Mouse (Mus musculus) liver, embryonic 16.5 days (tissue): ENCODE results near the gene Fkbp2. TPM values are rescaled to one million over a fixed set of nuclear protein-coding genes. Genes with fewer than 3 reads are reported as not detected.

Source experiments
- ATAC-seq: fragments of 200-750 bp; cut with Nextera tagmentation; 2 replicates; pipeline ENCODE4 v1.8.0; 2017; ENCODE audit warnings: low read depth, mild to moderate bottlenecking, moderate number of reproducible peaks, moderate library complexity
- H3K27ac ChIP-seq: fragments of 300-500 bp; sonication (generic); 2 replicates; pipeline ENCODE4 v1.5.1; 2014; ENCODE audit warnings: mild to moderate bottlenecking, low read length
- H3K27me3 ChIP-seq: fragments of 300-500 bp; sonication (generic); 2 replicates; pipeline ENCODE4 v1.6.1; 2014; ENCODE audit warnings: low read depth, low read length, mixed read lengths; ENCODE audit not compliant: control insufficient read depth, insufficient read depth
- H3K36me3 ChIP-seq: fragments of 300-500 bp; sonication (generic); 2 replicates; pipeline ENCODE4 v1.6.1; 2014; ENCODE audit warnings: mild to moderate bottlenecking; ENCODE audit not compliant: control insufficient read depth, insufficient read depth
- H3K4me1 ChIP-seq: fragments of 300-500 bp; sonication (generic); 2 replicates; pipeline ENCODE4 v1.6.1; 2014; ENCODE audit warnings: low read depth, low read length, mixed read lengths; ENCODE audit not compliant: control insufficient read depth
- H3K4me2 ChIP-seq: fragments of 300-500 bp; sonication (generic); 2 replicates; pipeline ENCODE4 v1.6.1; 2014; ENCODE audit warnings: low read depth, low read length, mixed read lengths
- H3K4me3 ChIP-seq: fragments of 300-500 bp; sonication (generic); 2 replicates; pipeline ENCODE4 v1.5.1; 2014; ENCODE audit warnings: low read depth, mild to moderate bottlenecking, low read length
- H3K9ac ChIP-seq: fragments of 300-500 bp; sonication (generic); 2 replicates; pipeline ENCODE4 v1.6.1; 2014; ENCODE audit warnings: low read depth, low read length
- H3K9me3 ChIP-seq: fragments of 300-500 bp; sonication (generic); replicated peaks from 2 replicates; pipeline ENCODE4 v1.6.1; 2016; ENCODE audit warnings: low read length; ENCODE audit not compliant: control insufficient read depth
- WGBS: fragments of 180-500 bp; shearing (Covaris S2); extraction: QIAGEN DNeasy Blood & Tissue Kit; methylation state at CpG from one replicate; pipeline ENCODE4 v1.1.7; 2014; ENCODE audit not compliant: insufficient replicate concordance; 5-methylcytosine and 5-hydroxymethylcytosine counted together
- polyA plus RNA-seq: library from polyadenylated mRNA; unstranded; fragments of >200 nt; fragmentation: Nextera tagmentation; extraction: Ambion mirVana; gene quantifications from 2 replicates; pipeline ENCODE4 v1.2.1, GENCODE M21; 2015

The Fkbp2 gene
- 91.1 and 101 TPM in 2 replicates for polyA plus RNA-seq

DNA sequence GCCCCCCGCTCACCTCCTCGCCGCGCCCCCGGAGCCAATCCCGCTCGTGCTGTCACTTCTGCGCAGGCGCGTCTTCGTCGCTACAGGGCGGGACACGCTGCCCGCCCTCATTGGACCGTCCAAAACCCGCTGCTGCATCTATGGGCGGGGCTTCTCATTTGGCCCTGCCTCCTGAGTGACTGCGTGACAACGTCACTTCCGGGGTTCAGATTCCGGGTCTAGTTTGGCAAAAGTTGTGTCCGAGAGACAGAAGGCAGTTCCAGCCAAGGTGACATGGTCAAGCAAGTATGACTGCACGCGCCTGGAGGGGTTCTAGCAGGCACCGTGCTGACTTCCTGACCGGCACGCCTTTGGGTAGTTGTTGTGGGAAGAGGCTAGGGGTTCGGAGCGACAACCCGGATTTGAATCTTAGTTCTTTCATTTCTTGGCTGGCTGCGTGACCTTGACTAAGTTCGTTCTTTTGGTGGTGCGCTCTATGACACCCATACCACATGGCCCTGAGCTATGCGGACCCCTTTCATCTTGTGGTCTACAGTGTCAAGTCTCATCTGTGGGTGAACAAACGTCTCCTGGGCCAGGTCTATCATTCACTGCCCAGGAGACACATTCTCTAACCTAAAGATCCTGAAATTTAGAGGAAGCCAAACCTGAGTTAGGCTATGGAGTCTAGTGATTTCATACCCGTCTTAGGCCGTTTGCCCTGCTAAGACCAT is at the start of gene Fkbp2:
Gene Fkbp2, minus strand, starts transcription at position 121 of the 713 bp plus-strand sequence.
- peak within 1 kb of the TSS; percentile 88 for H3K4me3 ChIP-seq
- H3K36me3 ChIP-seq, result peaks cover 9% of the 10 kb centered on the region
- peaks cover 51% of the 10 kb centered on the region for H3K4me1 ChIP-seq
- H3K27me3 ChIP-seq, result no peaks in the 10 kb centered on the region
- H3K27ac ChIP-seq, result peak within 1 kb of the TSS; percentile 93
- 1% methylated on average over 38 of the region's 38 CpGs for WGBS
- peak within 1 kb of the TSS; percentile 92 for H3K9ac ChIP-seq
- ATAC-seq, result peak; percentile 82
- H3K4me2 ChIP-seq, result peak within 1 kb of the TSS; percentile 96
- no peaks in the 10 kb centered on the region for H3K9me3 ChIP-seq

DNA sequence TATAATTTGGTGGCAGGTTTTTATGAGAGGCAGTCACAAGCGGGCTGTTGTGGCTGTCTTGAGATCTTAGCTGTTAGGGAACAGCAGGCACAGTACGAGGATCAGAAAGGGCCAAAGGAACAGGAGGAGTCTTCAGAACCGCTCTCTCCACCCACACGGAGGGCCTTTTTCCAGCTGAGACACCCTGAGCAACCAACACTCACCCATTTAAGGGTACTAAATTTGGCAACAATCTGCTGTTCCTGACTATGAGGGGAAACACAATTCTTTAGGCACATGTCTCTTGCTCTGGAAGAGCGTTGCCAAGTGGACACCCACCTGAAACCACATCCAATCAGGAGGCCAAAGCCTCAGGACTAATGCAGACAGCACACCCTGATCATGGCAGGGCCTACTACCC is 49.2 kb upstream of the Fkbp2 start:
- H3K9ac ChIP-seq, result no peak overlapping the region
- 90% methylated on average over 5 of the region's 5 CpGs for WGBS
- H3K9me3 ChIP-seq, result no peaks in the 10 kb centered on the region
- H3K4me2 ChIP-seq, result no peak overlapping the region
- no peaks in the 10 kb centered on the region for H3K4me1 ChIP-seq
- no peak for ATAC-seq
- no peaks in the 10 kb centered on the region for H3K27me3 ChIP-seq
- no peak overlapping the region for H3K27ac ChIP-seq
- no peak overlapping the region for H3K4me3 ChIP-seq
- peaks cover 66% of the 10 kb centered on the region for H3K36me3 ChIP-seq

DNA sequence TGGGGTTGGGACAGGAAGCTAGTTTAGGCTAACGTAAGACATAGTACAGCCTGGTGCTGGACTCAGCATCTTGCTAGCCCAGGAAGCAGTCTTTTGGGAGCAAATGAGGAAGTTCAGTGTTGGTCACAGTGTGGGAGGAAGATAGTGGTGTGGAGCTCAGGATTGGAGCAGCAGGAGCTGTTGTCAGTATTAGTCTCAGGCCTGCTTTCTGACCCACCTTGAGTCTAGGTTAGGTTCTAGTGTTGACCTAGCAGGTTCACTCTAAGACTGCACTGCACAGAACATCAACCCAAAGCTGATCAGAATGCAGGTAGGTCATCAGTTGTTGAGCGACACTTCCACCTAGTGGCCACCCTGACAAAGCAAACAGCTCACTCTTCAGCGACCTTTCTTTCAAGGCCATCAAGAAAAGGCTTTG is 39.9 kb upstream of the Fkbp2 start:
- H3K9me3 ChIP-seq, result no peaks in the 10 kb centered on the region
- no peaks in the 10 kb centered on the region for H3K27me3 ChIP-seq
- H3K27ac ChIP-seq, result peak overlapping the region; percentile 90
- H3K4me1 ChIP-seq, result peaks cover 18% of the 10 kb centered on the region
- no peak for ATAC-seq
- peak overlapping the region; percentile 76; the same call in 1 of the 2 replicates for H3K4me3 ChIP-seq
- H3K9ac ChIP-seq, result no peak overlapping the region
- WGBS, result 15% methylated on average over 3 of the region's 3 CpGs
- peaks cover 38% of the 10 kb centered on the region for H3K36me3 ChIP-seq
- H3K4me2 ChIP-seq, result peak overlapping the region; percentile 66

DNA sequence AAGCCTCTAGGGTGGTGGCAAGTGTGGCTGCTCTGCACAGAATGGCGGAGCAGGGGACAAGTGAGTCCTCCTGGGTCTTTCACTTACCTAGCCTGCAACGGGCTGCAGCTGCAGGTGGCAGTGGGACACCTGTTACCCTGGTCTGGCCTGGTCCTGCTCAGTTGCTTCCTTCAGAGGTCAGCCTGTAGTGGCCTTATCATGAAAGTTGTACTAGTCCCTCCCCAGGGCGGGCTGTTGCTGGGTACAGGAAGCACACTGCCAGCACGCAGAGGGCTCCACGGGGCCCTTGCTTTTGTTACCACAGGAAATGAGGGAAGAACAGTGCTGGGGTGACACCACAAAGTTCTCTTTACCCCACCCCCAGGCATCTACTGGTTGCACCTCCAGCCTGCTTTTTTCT is 38.9 kb upstream of the Fkbp2 start, which contains the start of gene Fermt3:
Gene Fermt3, minus strand, starts transcription at position 279 of the 400 bp plus-strand sequence.
- Histone ChIP-seq H3K27me3 (no peaks in the 10 kb centered on the region), H3K4me1 (peaks cover 18% of the 10 kb centered on the region), H3K9me3 (no peaks in the 10 kb centered on the region), H3K36me3 (peaks cover 38% of the 10 kb centered on the region), H3K9ac (peak within 1 kb of the TSS; percentile 82), H3K4me2 (peak within 1 kb of the TSS; percentile 66), H3K4me3 (peak within 1 kb of the TSS; percentile 76), H3K27ac (peak within 1 kb of the TSS; percentile 90)
- peak; percentile 81 for ATAC-seq
- 14% methylated on average over 5 of the region's 5 CpGs for WGBS

DNA sequence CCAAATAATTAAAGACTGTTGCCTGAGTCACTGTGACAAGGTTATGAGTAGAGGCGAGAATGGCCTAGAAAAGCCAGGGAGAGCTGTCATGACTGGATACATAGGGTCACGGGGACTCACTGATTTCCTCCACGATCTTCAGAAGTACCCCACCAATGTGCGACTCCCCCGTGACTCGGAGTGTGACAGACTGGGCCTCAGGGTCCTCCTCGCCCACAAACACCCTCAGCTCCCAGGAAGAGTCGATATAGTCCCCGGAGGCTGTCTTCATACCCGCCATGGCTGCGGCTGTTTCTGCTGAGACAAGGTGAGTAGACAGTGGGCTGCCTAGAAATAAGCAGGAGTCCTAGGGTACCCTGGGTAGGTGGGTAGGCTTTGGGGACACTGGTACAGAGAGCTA is 38.2 kb upstream of the Fkbp2 start:
- Histone ChIP-seq H3K27ac (peak overlapping the region; percentile 90), H3K4me2 (peak overlapping the region; percentile 66), H3K9ac (peak overlapping the region; percentile 82), H3K4me1 (peaks cover 18% of the 10 kb centered on the region), H3K27me3 (no peaks in the 10 kb centered on the region), H3K9me3 (no peaks in the 10 kb centered on the region), H3K36me3 (peaks cover 40% of the 10 kb centered on the region), H3K4me3 (peak overlapping the region; percentile 76)
- WGBS, result 17% methylated on average over 11 of the region's 11 CpGs
- 0 out of 2 replicates have a peak, but pooled peaks have one; percentile 3 for ATAC-seq

DNA sequence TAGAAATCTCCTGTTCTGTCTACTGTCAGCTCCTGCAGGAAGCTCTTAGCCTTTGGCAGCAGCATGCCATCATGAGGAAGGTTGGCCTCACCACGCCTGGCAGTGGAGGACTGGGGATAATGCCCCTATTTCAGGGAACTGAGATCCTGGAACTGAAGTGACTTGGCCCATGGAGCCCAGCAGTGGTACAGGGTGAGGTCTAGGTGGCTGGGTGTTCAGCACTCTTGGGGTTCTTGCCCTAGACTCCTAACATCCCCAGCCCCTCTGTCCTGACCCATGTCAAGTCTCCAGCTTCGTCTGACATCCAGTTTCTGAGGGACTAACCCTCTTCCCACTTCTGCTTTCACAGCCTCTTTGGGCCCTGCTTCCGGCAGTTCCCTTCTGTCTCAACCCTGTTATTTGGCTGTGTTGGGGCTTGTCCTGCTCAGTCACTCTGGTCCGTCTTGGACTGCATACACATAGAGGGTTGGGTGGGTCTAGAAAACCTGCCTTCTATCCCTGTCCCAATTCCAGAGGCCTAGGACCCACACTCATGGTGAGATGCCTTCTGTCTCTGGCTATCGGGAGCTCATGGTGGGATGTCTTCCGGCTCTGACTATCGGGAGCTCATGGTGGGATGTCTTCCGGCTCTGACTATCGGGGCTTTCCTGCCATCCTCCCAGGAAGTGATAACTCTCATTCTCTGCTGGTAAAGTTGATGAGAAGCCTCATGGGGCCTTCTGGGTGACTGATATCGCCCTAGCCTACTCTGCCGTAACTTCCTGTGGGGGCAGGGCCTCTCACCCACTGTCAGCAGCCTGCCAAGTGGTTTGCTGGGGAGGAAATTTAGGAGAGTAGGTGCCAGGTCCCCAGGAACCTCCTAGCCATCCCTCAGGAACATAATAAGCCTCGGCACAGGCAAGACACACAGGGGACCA is 37.5 kb upstream of the Fkbp2 start:
- Histone ChIP-seq H3K27ac (peak overlapping the region; percentile 90), H3K9ac (peak overlapping the region; percentile 82), H3K4me3 (peak overlapping the region; percentile 76), H3K9me3 (no peaks in the 10 kb centered on the region), H3K36me3 (peaks cover 43% of the 10 kb centered on the region), H3K4me2 (peak overlapping the region; percentile 66), H3K4me1 (peaks cover 18% of the 10 kb centered on the region), H3K27me3 (no peaks in the 10 kb centered on the region)
- WGBS, result 12% methylated on average over 12 of the region's 12 CpGs
- ATAC-seq, result peak; percentile 85

DNA sequence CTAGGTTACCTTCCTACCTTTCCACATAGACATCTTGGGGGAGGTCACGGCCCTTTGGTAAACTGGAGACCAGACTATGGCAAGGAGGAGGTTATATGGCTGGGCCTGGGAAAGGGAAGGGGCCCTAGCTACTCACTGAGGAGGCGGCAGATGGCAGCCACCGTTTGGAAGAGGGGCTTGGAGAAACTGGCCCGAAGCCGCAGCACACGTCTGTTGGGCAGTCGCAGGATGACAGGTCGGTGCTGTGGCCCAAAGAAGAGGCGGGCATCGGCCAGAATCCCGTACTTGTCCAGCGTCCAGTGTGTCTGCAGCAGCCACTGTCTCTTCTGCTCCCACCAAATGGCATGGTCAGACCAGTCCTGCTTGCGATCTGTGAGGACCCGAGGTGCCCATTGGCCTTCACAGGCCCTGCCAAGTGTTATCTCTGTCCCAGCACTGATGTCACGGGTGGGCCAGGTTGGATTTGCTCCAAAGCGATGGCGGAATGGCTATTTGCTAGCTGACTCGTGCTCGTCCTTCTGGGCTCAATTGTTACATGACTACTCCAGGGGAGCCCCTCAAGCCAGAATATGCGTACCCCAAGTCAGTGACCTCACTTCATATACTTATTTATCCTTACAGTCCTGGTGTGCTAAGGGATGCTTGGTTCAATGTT is 34.3 kb upstream of the Fkbp2 start:
- ATAC-seq, result no peak
- Histone ChIP-seq H3K27ac (no peak overlapping the region), H3K4me2 (no peak overlapping the region), H3K9me3 (no peaks in the 10 kb centered on the region), H3K9ac (no peak overlapping the region), H3K4me1 (peaks cover 11% of the 10 kb centered on the region), H3K4me3 (no peak overlapping the region), H3K27me3 (no peaks in the 10 kb centered on the region), H3K36me3 (peaks cover 22% of the 10 kb centered on the region)
- 89% methylated on average over 20 of the region's 20 CpGs for WGBS

DNA sequence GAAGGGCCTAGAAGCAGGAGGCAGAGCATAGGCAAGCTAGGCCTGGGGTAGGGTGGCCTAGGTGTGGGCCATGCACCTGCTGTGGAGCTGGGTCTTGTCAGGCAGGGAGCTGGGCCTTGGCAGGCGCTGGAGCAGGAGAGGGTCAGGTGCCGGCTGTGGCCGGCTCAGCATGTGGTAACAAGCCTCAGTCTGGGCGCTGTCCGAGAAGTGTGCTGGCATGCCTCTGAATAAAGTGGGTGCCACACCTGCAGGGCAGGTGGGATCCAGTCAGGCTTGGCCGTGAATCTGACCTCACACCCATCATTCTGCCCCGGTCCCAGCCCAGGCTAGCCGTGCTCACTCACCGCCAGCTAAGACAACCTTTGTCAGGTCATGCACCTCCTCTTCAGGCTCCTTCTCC is 33.7 kb upstream of the Fkbp2 start:
- WGBS, result 92% methylated on average over 9 of the region's 9 CpGs
- no peak overlapping the region for H3K4me2 ChIP-seq

More for the DNA sequence above, 33.7 kb upstream of the Fkbp2 start:
- Histone ChIP-seq H3K9ac (no peak overlapping the region), H3K9me3 (no peaks in the 10 kb centered on the region), H3K36me3 (peaks cover 22% of the 10 kb centered on the region), H3K27ac (no peak overlapping the region), H3K4me3 (no peak overlapping the region), H3K27me3 (no peaks in the 10 kb centered on the region), H3K4me1 (peaks cover 11% of the 10 kb centered on the region)
- ATAC-seq, result no peak
